Mouse (Mus musculus) spleen, adult 2 months (tissue): ENCODE measurements around the gene Il12rb1. TPM values are rescaled to one million over a fixed set of nuclear protein-coding genes. Genes with fewer than 3 reads are reported as not detected.

Source experiments
- DNase-seq, 2 experiments: peaks; one replicate each; pipeline versions ENCODE4 v3.0.0 to v3.0.0-alpha.2; 2012 to 2021; ENCODE audit warnings: low spot score in 2 of 2, low read depth in 1 of 2
- H3K27ac ChIP-seq: fragments of 200-500 bp; 2 replicates; pipeline ENCODE4 v1.5.1; 2012; ENCODE audit warnings: low read length, inconsistent platforms; ENCODE audit not compliant: insufficient read depth
- H3K27me3 ChIP-seq: fragments of 200-500 bp; 2 replicates; pipeline ENCODE4 v1.6.1; 2012; ENCODE audit warnings: mild to moderate bottlenecking, moderate library complexity, low read length, inconsistent platforms; ENCODE audit not compliant: control insufficient read depth, insufficient read depth
- H3K36me3 ChIP-seq: fragments of 200-500 bp; 2 replicates; pipeline ENCODE4 v1.6.1; 2012; ENCODE audit warnings: mild to moderate bottlenecking, low read length, inconsistent platforms; ENCODE audit not compliant: control insufficient read depth, insufficient read depth
- H3K4me1 ChIP-seq: fragments of 200-500 bp; 2 replicates; pipeline ENCODE4 v1.6.1; 2011; ENCODE audit warnings: inconsistent platforms; ENCODE audit not compliant: control insufficient read depth, insufficient read depth, insufficient read length
- H3K4me3 ChIP-seq: fragments of 200-500 bp; 2 replicates; pipeline ENCODE4 v1.5.1; 2011; ENCODE audit warnings: mild to moderate bottlenecking, inconsistent platforms; ENCODE audit not compliant: insufficient read depth, insufficient read length; ENCODE audit errors: extremely low read depth
- CTCF ChIP-seq: fragments of 200-500 bp; IDR thresholded peaks from 2 replicates; pipeline ENCODE4 v1.5.1; 2011; ENCODE audit warnings: mild to moderate bottlenecking, inconsistent platforms; ENCODE audit not compliant: insufficient read depth, insufficient read length, insufficient replicate concordance; ENCODE audit errors: extremely low read depth
- POLR2A ChIP-seq: fragments of 200-500 bp; IDR thresholded peaks from 2 replicates; pipeline ENCODE4 v1.6.1; 2011; ENCODE audit warnings: low read depth, low read length, inconsistent platforms
- WGBS: fragments of 180-500 bp; shearing (Covaris S2); methylation state at CpG from one replicate; pipeline ENCODE4 v1.1.7; 2018; 5-methylcytosine and 5-hydroxymethylcytosine counted together
- polyA plus RNA-seq: library from polyadenylated mRNA; depleted of rRNA; stranded (reverse); fragments of >200 nt; gene quantifications from 2 replicates; pipeline ENCODE4 v1.2.3, GENCODE M21; 2012

The Il12rb1 gene
- polyA plus RNA-seq, 1 experiment, result 5.8 TPM

DNA sequence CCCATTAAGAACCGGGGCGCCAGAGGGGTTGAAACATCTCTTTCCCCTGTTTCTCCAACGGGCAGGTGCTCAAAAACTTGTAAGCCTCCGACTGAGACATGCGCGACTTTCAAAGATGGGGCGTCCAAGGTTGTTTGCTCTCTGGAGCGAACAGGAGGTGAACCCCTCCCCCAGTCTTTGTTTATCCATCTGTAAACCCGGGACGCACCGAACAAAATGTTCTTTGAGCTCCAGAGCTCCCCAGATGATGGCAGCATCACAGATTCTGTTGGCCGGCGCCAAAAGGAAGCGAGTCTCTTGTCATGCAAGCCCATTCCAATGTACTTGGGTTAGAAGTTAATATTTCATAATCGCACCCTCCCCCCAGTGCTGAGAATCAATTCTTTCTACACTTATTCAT lies 10.0 kb upstream of the Il12rb1 start:
- 38% methylated on average over 15 of the region's 15 CpGs for WGBS
- Histone ChIP-seq H3K27ac (no peak overlapping the region), H3K36me3 (no peaks in the 10 kb centered on the region), H3K27me3 (no peaks in the 10 kb centered on the region), H3K4me3 (no peak overlapping the region), H3K4me1 (peaks cover 29% of the 10 kb centered on the region)
- no peak for DNase-seq
- TF ChIP-seq CTCF, result no peak
- no peak for TF ChIP-seq POLR2A

- no peak for DNase-seq
- Histone ChIP-seq H3K4me1 (peaks cover 33% of the 10 kb centered on the region), H3K36me3 (no peaks in the 10 kb centered on the region), H3K27ac (no peak overlapping the region), H3K27me3 (no peaks in the 10 kb centered on the region), H3K4me3 (no peak overlapping the region)
- WGBS, result 44% methylated on average over 10 of the region's 10 CpGs
- TF ChIP-seq POLR2A, result no peak
- TF ChIP-seq CTCF, result no peak
Observed at GRCm38 (mm10) chr8:70800648-70801047, 7.6 kb upstream of the Il12rb1 start.

- H3K27me3 ChIP-seq, result no peaks in the 10 kb centered on the region
- peaks cover 38% of the 10 kb centered on the region for H3K4me1 ChIP-seq
- WGBS, result 32% methylated on average over 15 of the region's 15 CpGs
- no peaks in the 10 kb centered on the region for H3K36me3 ChIP-seq
- peak in 1 of 2 experiments; percentile 44 for DNase-seq
- no peak overlapping the region for H3K27ac ChIP-seq
- TF ChIP-seq POLR2A (no peak), CTCF (no peak)
- no peak overlapping the region for H3K4me3 ChIP-seq
Observed at GRCm38 (mm10) chr8:70801156-70801555, 7.1 kb upstream of the Il12rb1 start.

DNA sequence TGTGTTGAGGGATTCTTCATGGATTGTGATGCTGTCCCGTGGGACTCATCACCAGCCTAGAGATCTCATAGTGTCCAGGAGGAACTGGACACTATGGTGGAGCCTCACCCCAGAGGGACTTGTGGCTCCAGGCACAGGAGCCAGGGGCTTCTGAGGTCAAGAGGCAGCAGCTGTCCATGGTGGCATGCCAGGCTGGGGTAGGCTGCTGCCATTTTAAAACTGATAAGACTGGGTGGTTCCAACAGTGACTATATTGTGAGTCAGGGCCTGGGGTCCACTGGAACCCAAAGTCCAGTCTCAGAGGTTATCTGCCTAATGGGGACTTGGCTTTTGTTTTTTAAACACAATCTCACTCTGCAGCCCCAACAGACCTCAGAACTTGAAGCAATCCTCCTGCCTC lies 6.4 kb upstream of the Il12rb1 start:
- WGBS, result 75% methylated on average over 1 of the region's 1 CpGs
- H3K27me3 ChIP-seq, result no peaks in the 10 kb centered on the region
- H3K36me3 ChIP-seq, result no peaks in the 10 kb centered on the region
- no peak for DNase-seq
- no peak for TF ChIP-seq POLR2A
- TF ChIP-seq CTCF, result no peak
- H3K27ac ChIP-seq, result no peak overlapping the region
- peaks cover 40% of the 10 kb centered on the region for H3K4me1 ChIP-seq
- no peak overlapping the region for H3K4me3 ChIP-seq

GRCm38 (mm10) chr8:70802786-70803510 lies 5.3 kb upstream of the Il12rb1 start:
- H3K4me3 ChIP-seq, result no peak overlapping the region
- H3K36me3 ChIP-seq, result no peaks in the 10 kb centered on the region
- H3K27me3 ChIP-seq, result no peaks in the 10 kb centered on the region

GRCm38 (mm10) chr8:70803761-70804480 lies 4.3 kb upstream of the Il12rb1 start:
- peak; percentile 18 to 90 for DNase-seq
- H3K27me3 ChIP-seq, result no peaks in the 10 kb centered on the region
- H3K4me1 ChIP-seq, result peaks cover 44% of the 10 kb centered on the region; the same call in 1 of the 2 replicates
- no peaks in the 10 kb centered on the region for H3K36me3 ChIP-seq
- TF ChIP-seq CTCF (no peak), POLR2A (no peak)
- peak overlapping the region; percentile 63 for H3K4me3 ChIP-seq
- 3% methylated on average over 47 of the region's 47 CpGs for WGBS
- peak overlapping the region; percentile 81 for H3K27ac ChIP-seq

More at GRCm38 (mm10) chr8:70802786-70803510, 5.3 kb upstream of the Il12rb1 start:
- DNase-seq, result no peak
- no peak for TF ChIP-seq POLR2A
- TF ChIP-seq CTCF, result no peak
- Histone ChIP-seq H3K27ac (no peak overlapping the region), H3K4me1 (peaks cover 39% of the 10 kb centered on the region; the same call in 1 of the 2 replicates)
- 83% methylated on average over 11 of the region's 11 CpGs for WGBS

DNA sequence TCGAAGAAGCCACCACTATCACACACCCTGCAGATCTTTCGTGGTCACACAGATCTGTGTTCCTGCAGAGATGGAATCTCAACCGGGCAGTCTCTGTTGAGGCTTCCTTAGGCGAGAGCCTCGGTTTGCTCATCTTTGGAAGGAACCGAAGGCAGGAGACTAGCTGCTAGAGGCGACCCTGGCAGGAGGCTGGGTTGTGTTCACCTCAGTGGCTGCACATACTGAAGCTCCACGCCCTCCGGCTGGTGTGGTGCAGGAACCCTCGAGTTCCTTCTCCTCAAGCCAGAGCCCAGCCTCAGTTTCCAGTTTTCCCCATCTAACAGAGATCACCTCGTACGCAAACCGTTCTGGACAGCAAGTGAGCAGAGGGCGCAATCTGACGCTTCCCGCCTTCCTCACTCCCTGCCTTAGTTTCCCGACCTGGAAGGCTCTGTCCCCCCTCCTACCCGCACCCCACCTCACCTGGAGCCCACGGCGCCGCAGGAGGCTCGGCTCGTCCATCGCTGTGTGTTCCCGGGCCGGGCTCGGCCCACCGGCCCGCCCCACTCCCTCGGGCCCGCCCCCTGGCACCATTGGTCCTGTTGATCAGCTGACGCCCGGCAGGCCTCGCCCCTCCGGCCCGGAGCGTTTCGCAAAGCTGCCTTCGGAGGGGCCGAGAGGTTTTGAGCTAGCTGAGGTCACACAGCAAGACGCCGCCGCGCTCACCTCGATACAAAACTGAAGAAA lies 3.6 kb upstream of the Il12rb1 start, which contains the start of gene Mast3:
TSS of gene Mast3 (minus strand) at position 574 of the 726 bp plus-strand sequence.
- Histone ChIP-seq H3K4me3 (peak within 1 kb of the TSS; percentile 63), H3K27me3 (no peaks in the 10 kb centered on the region), H3K4me1 (peaks cover 49% of the 10 kb centered on the region; the same call in 1 of the 2 replicates), H3K27ac (peak within 1 kb of the TSS; percentile 88), H3K36me3 (no peaks in the 10 kb centered on the region)
- WGBS, result 1% methylated on average over 45 of the region's 45 CpGs
- TF ChIP-seq CTCF (no peak), POLR2A (peak; percentile 41)
- DNase-seq, result peak; percentile 54 to 89
